Mouse (Mus musculus) hindbrain, embryonic 12.5 days (tissue): ENCODE data around the gene AU022252. TPM values are rescaled to one million over a fixed set of nuclear protein-coding genes. Genes with fewer than 3 reads are reported as not detected.

Experiments
- ATAC-seq: fragments of 200-750 bp; cut with Nextera tagmentation; 2 replicates; pipeline ENCODE4 v1.8.0; 2017; ENCODE audit warnings: moderate TSS enrichment; ENCODE audit not compliant: low FRiP score
- H3K27ac ChIP-seq: fragments of 300-500 bp; sonication (generic); 2 replicates; pipeline ENCODE4 v1.5.1; 2016; ENCODE audit warnings: mild to moderate bottlenecking
- H3K27me3 ChIP-seq: fragments of 300-500 bp; sonication (generic); 2 replicates; pipeline ENCODE4 v1.6.1; 2016; ENCODE audit warnings: mild to moderate bottlenecking
- H3K36me3 ChIP-seq: fragments of 300-500 bp; sonication (generic); 2 replicates; pipeline ENCODE4 v1.6.1; 2016; ENCODE audit warnings: mild to moderate bottlenecking
- H3K4me1 ChIP-seq: fragments of 300-500 bp; sonication (generic); 2 replicates; pipeline ENCODE4 v1.6.1; 2016
- H3K4me2 ChIP-seq: fragments of 300-500 bp; sonication (generic); replicated peaks from 2 replicates; pipeline ENCODE4 v1.6.1; 2016; ENCODE audit warnings: mild to moderate bottlenecking
- H3K4me3 ChIP-seq: fragments of 300-500 bp; sonication (generic); 2 replicates; pipeline ENCODE4 v1.5.1; 2016; ENCODE audit warnings: mild to moderate bottlenecking
- H3K9ac ChIP-seq: fragments of 300-500 bp; sonication (generic); 2 replicates; pipeline ENCODE4 v1.6.1; 2016; ENCODE audit warnings: mild to moderate bottlenecking, moderate library complexity
- H3K9me3 ChIP-seq: fragments of 300-500 bp; sonication (generic); replicated peaks from 2 replicates; pipeline ENCODE4 v1.6.1; 2016; ENCODE audit warnings: mild to moderate bottlenecking
- WGBS: fragments of 180-500 bp; shearing (Covaris S2); methylation state at CpG from one replicate; pipeline ENCODE4 v1.1.7; 2016; 5-methylcytosine and 5-hydroxymethylcytosine counted together
- polyA plus RNA-seq: library from polyadenylated mRNA; unstranded; fragments of >200 nt; fragmentation: Nextera tagmentation; extraction: Ambion mirVana; gene quantifications from 2 replicates; pipeline ENCODE4 v1.2.1, GENCODE M21; 2016

The AU022252 gene
- polyA plus RNA-seq, 1 experiment from 2014 or later = 38.7 TPM

GRCm38 (mm10) chr4:119194909-119195581 lies 37.5 kb downstream of the AU022252 start, which contains the start of gene Svbp:
Svbp (plus strand) TSS chr4:119195306.
- peak; percentile 91 for ATAC-seq
- peak within 1 kb of the TSS; percentile 84 for H3K9ac ChIP-seq
- H3K4me2 ChIP-seq = peak within 1 kb of the TSS; percentile 70
- peak within 1 kb of the TSS; percentile 82 for H3K27ac ChIP-seq
- peak within 1 kb of the TSS; percentile 82 for H3K4me3 ChIP-seq
- H3K27me3 ChIP-seq = no peaks in the 10 kb centered on the region
- peaks cover 25% of the 10 kb centered on the region for H3K4me1 ChIP-seq
- no peaks in the 10 kb centered on the region for H3K9me3 ChIP-seq
- WGBS = 2% methylated on average over 35 of the region's 47 CpGs
- H3K36me3 ChIP-seq = 0 out of 2 replicates have a peak, but pooled peaks cover 6% of the 10 kb centered on the region

DNA sequence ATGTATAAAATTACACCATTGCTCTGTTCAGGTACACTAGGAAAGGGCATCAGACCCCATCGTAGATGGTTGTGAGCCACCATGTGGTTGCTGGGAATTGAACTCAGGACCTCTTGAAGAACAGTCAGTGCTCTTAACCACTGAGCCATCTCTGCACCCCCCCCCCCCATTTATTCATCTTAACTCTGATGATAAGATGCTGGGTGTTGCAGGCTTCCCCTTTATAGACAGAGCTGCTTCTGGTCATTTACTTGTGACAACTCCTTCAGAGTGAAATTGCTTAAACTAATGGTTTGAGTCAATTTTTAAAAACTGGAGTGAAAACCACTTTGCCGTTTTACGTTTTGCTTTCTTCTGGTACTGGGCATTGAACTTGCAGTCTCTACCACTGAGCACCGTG lies 39.8 kb downstream of the AU022252 start:
- Histone ChIP-seq H3K9me3 (no peaks in the 10 kb centered on the region), H3K4me2 (no peak overlapping the region), H3K36me3 (no peaks in the 10 kb centered on the region), H3K4me3 (no peak overlapping the region), H3K9ac (no peak overlapping the region), H3K4me1 (peaks cover 21% of the 10 kb centered on the region), H3K27ac (no peak overlapping the region), H3K27me3 (no peaks in the 10 kb centered on the region)
- 85% methylated on average over 4 of the region's 4 CpGs for WGBS
- no peak for ATAC-seq

- no peak for ATAC-seq
- no peaks in the 10 kb centered on the region for H3K27me3 ChIP-seq
- no peak overlapping the region for H3K4me2 ChIP-seq
- H3K36me3 ChIP-seq = no peaks in the 10 kb centered on the region
- H3K9me3 ChIP-seq = no peaks in the 10 kb centered on the region
- no peak overlapping the region for H3K27ac ChIP-seq
- peaks cover 7% of the 10 kb centered on the region for H3K4me1 ChIP-seq
- H3K9ac ChIP-seq = no peak overlapping the region
- WGBS = 76% methylated on average over 3 of the region's 3 CpGs
- no peak overlapping the region for H3K4me3 ChIP-seq
Measured at GRCm38 (mm10) chr4:119191273-119191672, 41.2 kb downstream of the AU022252 start.

GRCm38 (mm10) chr4:119190618-119191017 lies 41.9 kb downstream of the AU022252 start:
- no peaks in the 10 kb centered on the region for H3K27me3 ChIP-seq
- H3K4me1 ChIP-seq = 0 out of 2 replicates have a peak, but pooled peaks cover under 1% of the 10 kb centered on the region
- 85% methylated on average over 8 of the region's 8 CpGs for WGBS
- no peak overlapping the region for H3K9ac ChIP-seq
- no peak for ATAC-seq
- no peak overlapping the region for H3K27ac ChIP-seq
- H3K4me2 ChIP-seq = no peak overlapping the region
- no peaks in the 10 kb centered on the region for H3K36me3 ChIP-seq
- no peak overlapping the region for H3K4me3 ChIP-seq
- H3K9me3 ChIP-seq = no peaks in the 10 kb centered on the region

DNA sequence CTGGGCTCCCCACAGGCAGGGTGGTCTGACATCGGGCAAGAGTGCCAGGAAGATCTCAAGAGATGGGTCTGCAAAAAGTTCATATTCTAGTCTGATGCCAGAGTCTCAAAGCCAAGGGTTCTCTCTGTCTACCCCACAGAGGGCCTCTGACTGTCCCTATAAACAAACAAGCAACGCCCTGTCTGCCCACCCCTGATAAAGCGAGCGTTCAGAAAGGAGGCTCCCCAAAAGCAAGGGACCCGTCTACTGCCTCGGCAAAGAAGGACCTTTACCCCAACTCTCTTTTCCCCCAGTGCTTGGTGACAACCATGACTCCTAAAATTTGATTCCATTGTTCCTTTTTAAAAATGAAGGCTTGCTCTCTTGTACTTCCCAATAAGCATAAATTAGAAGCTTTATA lies 42.6 kb downstream of the AU022252 start, which contains the start of gene Ermap:
Gene Ermap (minus strand): TSS at position 148 of the 400 bp plus-strand sequence.
- Histone ChIP-seq H3K36me3 (no peaks in the 10 kb centered on the region), H3K27me3 (no peaks in the 10 kb centered on the region), H3K9me3 (no peaks in the 10 kb centered on the region), H3K4me2 (no peak within 1 kb of the TSS), H3K27ac (no peak within 1 kb of the TSS), H3K4me1 (no peaks in the 10 kb centered on the region), H3K4me3 (no peak within 1 kb of the TSS), H3K9ac (no peak within 1 kb of the TSS)
- no peak for ATAC-seq
- WGBS = 54% methylated on average over 6 of the region's 6 CpGs

GRCm38 (mm10) chr4:119189392-119189791 lies 43.1 kb downstream of the AU022252 start:
- 41% methylated on average over 6 of the region's 6 CpGs for WGBS
- H3K4me3 ChIP-seq = no peak overlapping the region
- H3K36me3 ChIP-seq = no peaks in the 10 kb centered on the region
- ATAC-seq = no peak
- H3K4me1 ChIP-seq = no peaks in the 10 kb centered on the region
- no peak overlapping the region for H3K27ac ChIP-seq
- H3K9me3 ChIP-seq = no peaks in the 10 kb centered on the region
- H3K27me3 ChIP-seq = no peaks in the 10 kb centered on the region
- H3K9ac ChIP-seq = no peak overlapping the region
- no peak overlapping the region for H3K4me2 ChIP-seq

GRCm38 (mm10) chr4:119188060-119188785 lies 44.3 kb downstream of the AU022252 start:
- H3K9me3 ChIP-seq = no peaks in the 10 kb centered on the region
- WGBS = 63% methylated on average over 11 of the region's 11 CpGs
- no peak overlapping the region for H3K27ac ChIP-seq
- no peak overlapping the region for H3K9ac ChIP-seq
- H3K36me3 ChIP-seq = no peaks in the 10 kb centered on the region
- no peaks in the 10 kb centered on the region for H3K27me3 ChIP-seq
- no peak overlapping the region for H3K4me2 ChIP-seq
- H3K4me1 ChIP-seq = no peaks in the 10 kb centered on the region
- no peak for ATAC-seq
- no peak overlapping the region for H3K4me3 ChIP-seq

- no peaks in the 10 kb centered on the region for H3K4me1 ChIP-seq
- H3K27me3 ChIP-seq = no peaks in the 10 kb centered on the region
- no peak for ATAC-seq
- H3K36me3 ChIP-seq = no peaks in the 10 kb centered on the region
- H3K4me3 ChIP-seq = no peak overlapping the region
- 86% methylated on average over 4 of the region's 4 CpGs for WGBS
- H3K9me3 ChIP-seq = no peaks in the 10 kb centered on the region
- H3K27ac ChIP-seq = no peak overlapping the region
- no peak overlapping the region for H3K4me2 ChIP-seq
- H3K9ac ChIP-seq = no peak overlapping the region
Measured at GRCm38 (mm10) chr4:119185771-119186170, 46.7 kb downstream of the AU022252 start.

GRCm38 (mm10) chr4:119183525-119183924 lies 49.0 kb downstream of the AU022252 start:
- 55% methylated on average over 1 of the region's 1 CpGs for WGBS
- no peaks in the 10 kb centered on the region for H3K9me3 ChIP-seq
- no peak overlapping the region for H3K4me3 ChIP-seq
- no peak overlapping the region for H3K9ac ChIP-seq
- H3K4me1 ChIP-seq = no peaks in the 10 kb centered on the region
- no peak overlapping the region for H3K27ac ChIP-seq
- no peaks in the 10 kb centered on the region for H3K36me3 ChIP-seq
- H3K27me3 ChIP-seq = no peaks in the 10 kb centered on the region
- no peak overlapping the region for H3K4me2 ChIP-seq
- no peak for ATAC-seq

DNA sequence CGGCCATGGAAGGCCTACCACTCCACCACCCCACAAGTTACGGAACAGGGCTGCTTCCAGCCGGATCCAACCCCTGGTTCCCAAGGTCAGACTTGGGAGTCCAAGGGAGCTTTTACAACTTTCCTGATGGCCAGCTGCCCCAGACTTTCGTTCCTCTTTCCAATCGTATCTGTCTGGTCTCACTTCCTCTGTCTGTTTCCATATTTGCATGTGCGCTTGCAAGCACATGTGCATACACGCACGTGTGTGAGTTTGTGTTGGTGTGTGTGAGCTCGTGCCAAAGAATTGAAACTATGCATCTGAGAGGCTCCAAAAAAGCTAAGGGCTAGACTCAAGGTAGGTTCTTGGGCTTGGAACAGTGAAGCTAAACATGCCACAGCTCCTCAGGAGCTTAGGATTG lies 51.1 kb downstream of the AU022252 start:
- no peaks in the 10 kb centered on the region for H3K36me3 ChIP-seq
- ATAC-seq = no peak
- no peaks in the 10 kb centered on the region for H3K9me3 ChIP-seq
- H3K4me2 ChIP-seq = no peak overlapping the region
- no peak overlapping the region for H3K4me3 ChIP-seq
- WGBS = 92% methylated on average over 9 of the region's 9 CpGs
- no peaks in the 10 kb centered on the region for H3K27me3 ChIP-seq
- H3K27ac ChIP-seq = no peak overlapping the region
- H3K4me1 ChIP-seq = no peaks in the 10 kb centered on the region
- H3K9ac ChIP-seq = no peak overlapping the region

GRCm38 (mm10) chr4:119180133-119180707 lies 52.3 kb downstream of the AU022252 start:
- no peaks in the 10 kb centered on the region for H3K36me3 ChIP-seq
- no peak overlapping the region for H3K4me3 ChIP-seq
- no peak for ATAC-seq
- H3K4me2 ChIP-seq = no peak overlapping the region
- H3K4me1 ChIP-seq = no peaks in the 10 kb centered on the region
- WGBS = 64% methylated on average over 4 of the region's 4 CpGs
- no peak overlapping the region for H3K9ac ChIP-seq
- H3K9me3 ChIP-seq = no peaks in the 10 kb centered on the region
- H3K27me3 ChIP-seq = no peaks in the 10 kb centered on the region
- H3K27ac ChIP-seq = no peak overlapping the region

GRCm38 (mm10) chr4:119178331-119178730 lies 54.2 kb downstream of the AU022252 start:
- no peak overlapping the region for H3K4me3 ChIP-seq
- no peaks in the 10 kb centered on the region for H3K4me1 ChIP-seq
- no peak overlapping the region for H3K27ac ChIP-seq
- no peak overlapping the region for H3K4me2 ChIP-seq
- H3K27me3 ChIP-seq = no peaks in the 10 kb centered on the region
- ATAC-seq = no peak
- no peak overlapping the region for H3K9ac ChIP-seq
- no peaks in the 10 kb centered on the region for H3K36me3 ChIP-seq
- no peaks in the 10 kb centered on the region for H3K9me3 ChIP-seq
- WGBS = 80% methylated on average over 18 of the region's 18 CpGs
